Mouse (Mus musculus) intestine, embryonic 16.5 days (tissue): ENCODE data around the gene Acaa1b. TPM values are rescaled to one million over a fixed set of nuclear protein-coding genes. Genes with fewer than 3 reads are reported as not detected.

ENCODE experiments used
- ATAC-seq: fragments of 200-750 bp; cut with Nextera tagmentation; 2 replicates; pipeline ENCODE4 v1.8.0; 2017; ENCODE audit warnings: moderate TSS enrichment, moderate library complexity
- H3K27ac ChIP-seq: fragments of 300-500 bp; sonication (generic); 2 replicates; pipeline ENCODE4 v1.5.1; 2014; ENCODE audit warnings: mild to moderate bottlenecking, low read length
- H3K27me3 ChIP-seq: fragments of 300-500 bp; sonication (generic); replicated peaks from 2 replicates; pipeline ENCODE4 v1.6.1; 2014; ENCODE audit warnings: low read length, control low read depth, mixed read lengths; ENCODE audit not compliant: control insufficient read depth, insufficient read depth
- H3K36me3 ChIP-seq: fragments of 300-500 bp; sonication (generic); 2 replicates; pipeline ENCODE4 v1.6.1; 2014; ENCODE audit warnings: low read length, control low read depth; ENCODE audit not compliant: control insufficient read depth, insufficient read depth
- H3K4me1 ChIP-seq: fragments of 300-500 bp; sonication (generic); 2 replicates; pipeline ENCODE4 v1.6.1; 2014; ENCODE audit warnings: low read length, control low read depth, mixed read lengths; ENCODE audit not compliant: control insufficient read depth, insufficient read depth
- H3K4me2 ChIP-seq: fragments of 300-500 bp; sonication (generic); 2 replicates; pipeline ENCODE4 v1.6.1; 2014; ENCODE audit warnings: low read depth, low read length, control low read depth
- H3K4me3 ChIP-seq: fragments of 300-500 bp; sonication (generic); 2 replicates; pipeline ENCODE4 v1.5.1; 2014; ENCODE audit warnings: mild to moderate bottlenecking, low read length
- H3K9ac ChIP-seq: fragments of 300-500 bp; sonication (generic); 2 replicates; pipeline ENCODE4 v1.6.1; 2014; ENCODE audit warnings: low read depth, low read length
- H3K9me3 ChIP-seq: fragments of 300-500 bp; sonication (generic); 2 replicates; pipeline ENCODE4 v1.6.1; 2016; ENCODE audit warnings: low read length, control low read depth; ENCODE audit not compliant: control insufficient read depth
- WGBS: fragments of 180-500 bp; shearing (Covaris S2); extraction: QIAGEN DNeasy Blood & Tissue Kit; methylation state at CpG from one replicate; pipeline ENCODE4 v1.1.7; 2014; 5-methylcytosine and 5-hydroxymethylcytosine counted together
- polyA plus RNA-seq: library from polyadenylated mRNA; unstranded; fragments of >200 nt; fragmentation: Nextera tagmentation; extraction: Ambion mirVana; gene quantifications from 2 replicates; pipeline ENCODE4 v1.2.1, GENCODE M21; 2015

The Acaa1b gene
- polyA plus RNA-seq, 1 experiment from 2014 or later: 3.1 TPM

- Histone ChIP-seq H3K27ac (no peak overlapping the region), H3K9me3 (no peaks in the 10 kb centered on the region), H3K36me3 (no peaks in the 10 kb centered on the region), H3K4me1 (no peaks in the 10 kb centered on the region), H3K9ac (no peak overlapping the region), H3K4me2 (no peak overlapping the region), H3K4me3 (no peak overlapping the region), H3K27me3 (no peaks in the 10 kb centered on the region)
- 71% methylated on average over 13 of the region's 13 CpGs for WGBS
- ATAC-seq: no peak
Observed at GRCm38 (mm10) chr9:119146098-119146770, 10.7 kb downstream of the Acaa1b start.

GRCm38 (mm10) chr9:119145638-119146037 is 11.3 kb downstream of the Acaa1b start:
- Histone ChIP-seq H3K4me1 (no peaks in the 10 kb centered on the region), H3K4me2 (no peak overlapping the region), H3K27ac (no peak overlapping the region), H3K27me3 (no peaks in the 10 kb centered on the region), H3K9ac (no peak overlapping the region), H3K4me3 (no peak overlapping the region), H3K36me3 (no peaks in the 10 kb centered on the region), H3K9me3 (no peaks in the 10 kb centered on the region)
- ATAC-seq: no peak
- WGBS: 67% methylated on average over 6 of the region's 6 CpGs

DNA sequence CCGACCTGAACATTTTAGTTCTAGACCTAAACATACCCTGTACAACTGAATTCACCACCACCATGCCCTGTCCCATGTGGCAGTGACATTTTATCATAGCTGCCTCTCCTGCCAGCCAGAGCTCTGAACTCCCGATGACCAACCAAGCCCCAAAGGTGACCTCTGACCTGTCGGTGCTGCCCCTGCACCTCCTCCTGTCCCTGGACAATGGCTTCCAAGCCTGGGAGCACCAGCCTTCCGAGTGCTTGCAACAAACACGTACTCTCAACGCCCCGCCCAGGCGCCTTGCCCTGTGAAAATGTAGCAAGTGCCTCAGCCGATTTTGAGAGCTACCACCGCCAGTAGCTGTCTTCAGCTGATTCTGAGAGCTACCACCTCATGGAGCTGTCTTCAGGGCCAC is 11.8 kb downstream of the Acaa1b start:
- Histone ChIP-seq H3K4me1 (no peaks in the 10 kb centered on the region), H3K27me3 (no peaks in the 10 kb centered on the region), H3K4me3 (no peak overlapping the region), H3K27ac (no peak overlapping the region), H3K9me3 (no peaks in the 10 kb centered on the region), H3K4me2 (no peak overlapping the region), H3K9ac (no peak overlapping the region), H3K36me3 (no peaks in the 10 kb centered on the region)
- WGBS: 54% methylated on average over 10 of the region's 10 CpGs
- no peak for ATAC-seq

DNA sequence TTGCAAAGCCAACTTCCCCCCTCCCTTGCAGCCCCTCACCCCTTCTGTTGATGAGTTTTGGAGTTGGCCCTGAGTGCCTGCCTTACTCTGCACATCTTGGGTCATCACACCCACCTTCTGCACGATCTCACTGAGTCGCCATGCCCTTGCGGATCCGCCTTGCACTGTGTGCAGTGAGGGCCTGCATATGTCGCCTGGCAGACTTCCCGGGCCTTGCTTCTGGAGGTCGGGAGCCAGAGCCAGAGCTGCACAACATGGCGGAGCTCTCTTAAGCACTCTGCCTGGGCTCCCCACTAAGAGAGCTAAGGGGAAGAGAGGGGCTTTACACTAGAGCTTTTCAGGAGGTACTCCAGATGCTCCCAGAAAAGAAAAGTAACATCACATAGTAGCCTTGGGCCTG is 12.2 kb downstream of the Acaa1b start:
- H3K4me3 ChIP-seq: no peak overlapping the region
- 79% methylated on average over 8 of the region's 8 CpGs for WGBS
- no peak for ATAC-seq

GRCm38 (mm10) chr9:119143372-119143771 is 13.5 kb downstream of the Acaa1b start:
- H3K4me2 ChIP-seq: no peak overlapping the region
- WGBS: 73% methylated on average over 9 of the region's 9 CpGs

More for the DNA sequence above, 12.2 kb downstream of the Acaa1b start:
- Histone ChIP-seq H3K27ac (no peak overlapping the region), H3K36me3 (no peaks in the 10 kb centered on the region), H3K27me3 (no peaks in the 10 kb centered on the region), H3K4me2 (no peak overlapping the region), H3K9ac (no peak overlapping the region), H3K9me3 (no peaks in the 10 kb centered on the region), H3K4me1 (no peaks in the 10 kb centered on the region)

DNA sequence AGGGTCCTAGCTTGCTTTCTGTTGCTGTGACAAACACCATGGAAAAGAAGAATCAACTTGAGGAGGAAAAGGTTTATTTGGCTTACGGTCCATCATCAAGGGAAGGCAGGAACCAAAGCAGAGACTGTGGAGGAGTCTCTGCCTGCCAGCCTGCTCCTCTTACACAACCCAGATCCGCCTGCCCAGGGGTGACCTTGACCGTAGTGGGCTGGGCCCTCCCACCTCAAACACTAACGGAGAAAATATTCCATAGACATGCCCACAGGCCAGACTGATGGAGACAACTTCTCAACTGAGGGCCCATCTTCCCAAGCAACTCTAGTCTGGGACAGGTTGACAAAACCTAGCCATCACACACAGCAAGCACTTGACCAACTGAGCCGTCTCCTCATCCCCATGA is 14.8 kb downstream of the Acaa1b start:
- Histone ChIP-seq H3K9me3 (no peaks in the 10 kb centered on the region), H3K27me3 (no peaks in the 10 kb centered on the region), H3K4me2 (no peak overlapping the region), H3K4me1 (no peaks in the 10 kb centered on the region), H3K4me3 (no peak overlapping the region), H3K9ac (no peak overlapping the region), H3K36me3 (no peaks in the 10 kb centered on the region), H3K27ac (no peak overlapping the region)
- WGBS: 67% methylated on average over 5 of the region's 5 CpGs
- no peak for ATAC-seq

More at GRCm38 (mm10) chr9:119143372-119143771, 13.5 kb downstream of the Acaa1b start:
- H3K4me1 ChIP-seq: no peaks in the 10 kb centered on the region
- H3K27me3 ChIP-seq: no peaks in the 10 kb centered on the region
- ATAC-seq: no peak
- H3K27ac ChIP-seq: no peak overlapping the region
- no peaks in the 10 kb centered on the region for H3K9me3 ChIP-seq
- no peaks in the 10 kb centered on the region for H3K36me3 ChIP-seq
- H3K9ac ChIP-seq: no peak overlapping the region
- no peak overlapping the region for H3K4me3 ChIP-seq

GRCm38 (mm10) chr9:119138836-119139235 is 18.1 kb downstream of the Acaa1b start:
- no peak for ATAC-seq
- WGBS: 82% methylated on average over 2 of the region's 2 CpGs

DNA sequence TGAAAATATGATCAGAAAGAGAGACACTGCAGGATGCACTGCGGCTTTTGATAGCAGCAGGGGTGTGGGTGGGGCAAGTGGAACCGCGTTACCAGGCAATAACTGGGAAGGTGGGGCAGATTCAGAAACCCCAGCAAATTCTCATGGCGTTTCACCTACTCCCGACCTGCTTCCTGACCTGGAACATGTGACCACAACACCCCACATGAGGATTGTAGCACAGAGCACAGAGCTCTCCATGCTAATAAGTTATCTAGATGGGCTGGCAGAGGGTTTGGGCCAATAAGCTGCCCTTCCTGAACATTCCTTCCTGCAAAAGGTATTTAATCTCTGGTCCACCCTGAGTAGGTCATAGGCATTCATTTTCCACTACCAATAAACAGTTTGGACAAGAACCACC is 26.2 kb downstream of the Acaa1b start:
- no peaks in the 10 kb centered on the region for H3K9me3 ChIP-seq
- ATAC-seq: no peak
- 0 out of 2 replicates have a peak, but pooled peaks cover 3% of the 10 kb centered on the region for H3K4me1 ChIP-seq
- H3K27me3 ChIP-seq: no peaks in the 10 kb centered on the region
- 21% methylated on average over 5 of the region's 5 CpGs for WGBS
- H3K27ac ChIP-seq: no peak overlapping the region
- H3K4me3 ChIP-seq: no peak overlapping the region
- H3K36me3 ChIP-seq: no peaks in the 10 kb centered on the region
- H3K9ac ChIP-seq: no peak overlapping the region
- H3K4me2 ChIP-seq: no peak overlapping the region

More at GRCm38 (mm10) chr9:119138836-119139235, 18.1 kb downstream of the Acaa1b start:
- Histone ChIP-seq H3K36me3 (no peaks in the 10 kb centered on the region), H3K4me2 (no peak overlapping the region), H3K27ac (no peak overlapping the region), H3K9me3 (no peaks in the 10 kb centered on the region), H3K4me3 (no peak overlapping the region), H3K27me3 (no peaks in the 10 kb centered on the region), H3K4me1 (no peaks in the 10 kb centered on the region), H3K9ac (no peak overlapping the region)

DNA sequence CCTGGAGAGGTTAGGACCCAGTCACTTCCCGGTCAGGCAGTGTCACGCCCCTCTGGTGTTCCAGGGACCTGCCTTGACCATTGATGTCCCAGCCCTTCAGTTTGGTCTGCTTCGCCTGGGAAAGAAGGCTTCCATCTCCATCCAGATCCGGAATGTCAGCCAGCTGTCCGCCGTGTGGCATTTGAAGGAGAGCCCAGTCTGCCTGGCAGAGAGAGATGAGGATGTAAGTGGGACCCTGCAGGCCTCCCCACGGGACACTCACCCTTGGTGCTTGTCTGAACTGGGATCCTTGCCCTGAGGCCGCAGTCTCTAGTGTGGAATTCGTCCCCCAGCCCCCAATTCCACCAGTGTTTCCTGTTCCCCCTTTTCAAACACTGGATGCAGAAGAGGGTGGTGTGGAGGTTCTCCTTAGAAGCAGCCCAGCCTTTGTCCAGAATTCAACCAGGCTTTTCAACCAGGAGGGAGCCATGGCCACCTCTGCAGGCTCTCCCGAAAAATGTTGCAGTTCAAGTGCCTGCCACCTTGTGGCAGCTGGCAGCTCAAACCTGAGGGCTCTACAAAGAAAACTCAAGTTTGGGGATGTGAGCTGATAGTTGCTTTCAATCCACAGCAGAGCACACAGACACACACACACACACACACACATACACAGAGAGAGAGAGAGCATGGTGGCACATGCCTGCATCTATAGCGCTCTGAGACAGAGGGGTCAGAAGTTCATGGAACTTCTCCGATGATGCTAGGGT is 28.3 kb downstream of the Acaa1b start:
- H3K9ac ChIP-seq: no peak overlapping the region
- no peaks in the 10 kb centered on the region for H3K9me3 ChIP-seq
- 76% methylated on average over 12 of the region's 12 CpGs for WGBS
- H3K4me2 ChIP-seq: no peak overlapping the region
- no peak for ATAC-seq
- no peaks in the 10 kb centered on the region for H3K36me3 ChIP-seq
- no peaks in the 10 kb centered on the region for H3K27me3 ChIP-seq
- no peak overlapping the region for H3K4me3 ChIP-seq
- 0 out of 2 replicates have a peak, but pooled peaks cover 3% of the 10 kb centered on the region for H3K4me1 ChIP-seq
- H3K27ac ChIP-seq: no peak overlapping the region
